Mouse (Mus musculus) kidney, adult 18-20 months (tissue): ENCODE measurements at regions not wholly inside any gene's neighbourhood (a gene's known extent, or its start where the extent isn't known, plus 50 kb on each side); places are given as distances from the start of the nearest gene placed in this dataset.

Experiments
- DNase-seq: peaks from one replicate; pipeline ENCODE4 v3.0.0; 2021

GRCm38 (mm10) chr10:67598590-67599047, 49.9 kb upstream of the Ado start:
- DNase-seq = no peak
